Mouse (Mus musculus) C2C12 (cell line): ENCODE data around the gene Atxn7l1.

Source experiments
- CEBPB ChIP-seq: IDR thresholded peaks from one replicate; pipeline ENCODE4 v1.6.1; 2011; ENCODE audit warnings: low read depth, mild to moderate bottlenecking, control low read depth, moderate library complexity
- CTCF ChIP-seq: IDR thresholded peaks from one replicate; pipeline ENCODE4 v1.5.1; 2011; ENCODE audit not compliant: control insufficient read depth, insufficient read depth, insufficient read length
- FOSL1 ChIP-seq: IDR thresholded peaks from one replicate; pipeline ENCODE4 v1.8.0; 2011; ENCODE audit warnings: mild to moderate bottlenecking, low read length; ENCODE audit not compliant: poor library complexity, insufficient read depth, severe bottlenecking
- MAX ChIP-seq: IDR thresholded peaks from one replicate; pipeline ENCODE4 v1.6.1; 2011; ENCODE audit warnings: mild to moderate bottlenecking, control low read depth
- MYOD1 ChIP-seq: IDR thresholded peaks from one replicate; pipeline ENCODE4 v1.6.1; 2011; ENCODE audit warnings: low read depth; ENCODE audit not compliant: control insufficient read depth, insufficient read length

DNA sequence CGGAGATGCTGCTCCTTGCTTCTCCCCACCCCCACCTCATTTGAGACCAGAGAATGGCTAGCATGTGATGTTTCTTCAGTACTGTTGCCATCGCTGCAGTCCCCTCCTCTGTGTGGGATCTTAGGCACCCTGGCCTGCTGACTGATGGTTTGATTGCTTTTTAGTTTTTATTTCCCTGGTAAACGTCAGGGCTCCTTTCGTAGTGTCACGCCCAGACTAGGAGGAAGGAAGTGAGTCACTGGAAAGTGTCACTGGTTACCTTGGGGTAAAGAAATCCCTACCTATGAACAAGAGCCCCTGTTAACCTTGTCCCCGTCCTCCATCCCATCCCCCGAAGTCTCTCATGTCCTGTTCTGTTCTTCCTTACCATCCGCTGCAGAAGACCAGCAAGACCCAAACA is 10.8 kb downstream of the Atxn7l1 start:
- no peak for TF ChIP-seq CTCF
- TF ChIP-seq MAX = no peak
- no peak for TF ChIP-seq FOSL1
- TF ChIP-seq CEBPB = no peak
- no peak for TF ChIP-seq MYOD1
